Mouse (Mus musculus) heart, postnatal 36 days (tissue): Measurements from ENCODE around the gene Fgf18. TPM values are rescaled to one million over a fixed set of nuclear protein-coding genes. Genes with fewer than 3 reads are reported as not detected.
A peak's percentile ranks its signal among the peaks of the same experiment; 100 is the strongest.

Experiments
- DNase-seq, 2 experiments: peaks; one replicate each; pipeline ENCODE4 v3.0.0; 2021 to 2022
- intact Hi-C: fragments of 180-260 bp; cut with DNase I; formaldehyde crosslinking; loops from one replicate; pipeline ENCODE4 v1.15.1; 2025
- total RNA-seq, 2 experiments: library from RNA; stranded (reverse); gene quantifications; 2 replicates each; pipeline ENCODE4 v1.2.3; 2021

Gene Fgf18
- total RNA-seq, 2 experiments from 2014 or later: 2.8 to 3.1 TPM

DNA sequence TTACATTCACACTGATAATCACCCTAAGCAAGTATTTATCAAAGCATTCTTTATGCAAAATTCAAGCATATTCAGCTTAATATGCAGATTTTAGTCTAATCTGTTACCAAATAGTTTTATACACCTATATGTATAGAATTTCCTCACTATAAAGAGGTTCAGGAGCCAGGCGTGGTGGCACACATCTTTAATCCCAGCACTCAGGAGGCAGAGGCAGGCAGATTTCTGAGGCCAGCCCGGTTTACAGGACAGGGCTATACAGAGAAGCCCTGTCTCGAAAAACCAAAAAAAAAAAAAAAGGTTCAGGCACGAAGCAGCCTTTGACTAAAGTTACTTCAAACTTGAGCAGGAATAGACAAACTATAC, 4.6 kb upstream of the Fgf18 start:
- intact Hi-C loops: no loop called here
- no peak for DNase-seq

DNA sequence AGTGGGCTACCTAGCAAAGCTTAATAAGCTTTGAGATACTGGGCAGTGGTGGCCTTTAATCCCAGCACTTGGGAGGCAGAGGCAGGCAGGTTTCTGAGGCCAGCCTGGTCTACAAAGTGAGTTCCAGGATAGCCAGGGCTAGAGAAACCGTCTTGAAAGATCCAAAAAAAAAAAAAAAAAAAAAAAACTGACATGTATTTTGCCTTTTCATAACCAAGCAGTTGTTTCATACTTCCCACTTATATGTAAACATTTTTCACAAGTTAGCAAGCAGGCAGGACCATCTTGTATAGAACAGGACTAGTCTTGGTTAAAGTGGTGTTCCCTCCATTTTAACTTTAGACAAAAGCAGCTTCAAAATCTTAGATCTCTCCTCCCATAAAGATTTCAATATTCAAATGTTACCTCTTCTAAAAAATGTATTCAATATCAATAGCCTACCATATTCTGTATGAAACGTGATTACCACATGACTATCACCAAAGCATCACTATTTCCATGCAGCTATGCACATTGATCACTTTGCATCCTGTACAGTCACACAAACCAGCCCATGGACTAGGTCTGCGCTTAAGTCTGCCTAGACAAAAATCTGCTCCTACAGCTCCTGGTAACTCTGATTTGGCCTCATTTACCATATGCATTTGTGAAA, 4.1 kb upstream of the Fgf18 start:
- intact Hi-C loops: no loop called here
- no peak for DNase-seq

DNA sequence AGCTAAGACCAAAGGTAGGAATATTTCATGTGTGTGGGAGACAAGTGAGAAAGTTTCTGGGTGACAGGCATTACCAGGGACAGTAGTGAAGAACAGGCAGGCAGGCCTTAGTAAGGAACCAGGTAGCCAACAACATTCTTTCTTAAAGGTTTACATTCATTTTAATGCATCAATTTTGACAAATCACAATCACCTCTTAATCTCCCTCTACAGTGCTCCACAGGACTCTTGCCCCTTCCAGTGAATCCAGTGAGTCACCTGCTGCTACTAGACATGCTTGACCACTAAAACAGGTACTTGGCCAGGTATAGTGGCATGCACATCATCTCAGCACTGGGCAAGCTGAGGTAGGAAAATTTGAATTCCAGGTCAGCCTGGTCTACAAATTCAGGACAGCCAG, 3.2 kb upstream of the Fgf18 start:
- no peak for DNase-seq
- intact Hi-C loops: no loop called here

DNA sequence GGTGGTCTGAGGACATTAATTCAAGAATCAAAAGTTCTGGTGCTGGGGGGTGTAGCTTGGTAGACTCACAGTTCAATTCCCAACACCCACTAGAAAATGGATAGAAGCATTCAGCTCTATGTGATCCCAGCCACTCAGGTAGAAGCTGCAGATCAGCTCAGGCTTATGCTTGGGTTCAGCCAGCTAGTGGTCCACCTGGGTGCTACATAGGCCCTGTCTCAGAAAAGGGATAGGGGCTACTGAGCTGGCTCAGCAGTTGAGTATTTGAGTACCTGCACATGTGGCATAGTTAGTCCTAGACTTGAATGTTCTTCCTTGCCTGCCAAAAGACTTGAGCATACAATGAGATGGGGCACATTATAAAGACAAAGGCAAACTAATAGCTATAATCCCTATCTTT, 2.3 kb upstream of the Fgf18 start:
- intact Hi-C loops: loop anchor here (2.0 to 5.0 kb wide), 7 partner anchors 52 to 435 kb away; no protein-coding TSS in a partner anchor
- DNase-seq: no peak

DNA sequence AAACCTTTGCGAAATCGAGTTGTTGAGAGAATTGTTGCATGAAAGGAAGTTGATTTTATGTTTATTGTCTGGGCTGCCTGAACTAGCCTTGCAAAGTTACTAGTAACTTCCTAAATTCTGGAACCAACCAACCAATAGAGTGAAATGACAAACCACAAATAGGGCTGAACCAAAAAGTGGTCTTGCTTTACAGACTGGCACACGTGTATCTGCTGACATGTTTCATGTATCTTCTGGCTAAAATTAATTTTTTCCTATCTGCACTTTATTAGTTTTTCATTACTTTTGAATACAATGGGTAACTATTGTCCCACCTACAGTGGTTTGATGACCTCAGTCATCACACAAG, 1.9 kb upstream of the Fgf18 start:
- intact Hi-C loops: loop anchor here (2.0 to 5.0 kb wide), 7 partner anchors 52 to 434 kb away; no protein-coding TSS in a partner anchor
- DNase-seq: no peak

DNA sequence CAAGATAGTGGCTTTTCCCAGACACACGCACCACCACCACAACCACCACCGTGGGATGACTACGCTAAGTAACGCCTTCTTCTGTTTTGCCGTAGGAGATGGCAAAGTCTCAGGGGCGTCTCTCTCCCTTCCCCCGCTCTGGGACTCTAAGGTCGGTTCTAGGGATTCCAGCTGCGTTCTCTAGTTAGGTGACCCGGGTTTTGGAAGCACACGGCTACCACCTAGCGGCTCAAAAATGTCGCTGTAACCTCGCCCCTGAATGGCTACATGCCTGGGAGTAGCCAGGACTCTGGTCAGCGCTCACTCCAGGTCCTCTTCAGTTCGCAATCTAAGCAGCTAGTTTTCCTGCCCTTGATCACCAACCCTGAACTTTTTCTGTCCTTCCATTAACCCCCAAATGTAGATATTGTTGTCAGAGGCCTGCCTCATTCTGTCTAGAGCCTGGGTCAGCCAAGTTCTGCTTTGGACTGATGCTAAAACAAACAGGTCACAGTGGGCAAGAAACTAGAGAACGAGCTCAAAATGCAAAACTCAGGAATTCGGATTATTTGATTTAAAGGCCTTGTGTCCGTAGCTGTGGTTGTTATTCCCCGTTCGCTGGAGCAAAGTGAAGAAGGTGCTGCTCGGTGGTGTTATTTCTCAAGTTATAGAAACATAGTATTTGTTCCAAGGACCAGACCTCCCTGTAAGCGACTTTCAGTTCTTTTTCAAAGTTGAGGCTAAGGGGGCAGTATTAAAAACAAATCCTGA, 1.3 kb upstream of the Fgf18 start:
- intact Hi-C loops: loop anchor here (2.0 to 5.0 kb wide), 7 partner anchors 51 to 434 kb away; no protein-coding TSS in a partner anchor
- peak; percentile 75 to 80 for DNase-seq

DNA sequence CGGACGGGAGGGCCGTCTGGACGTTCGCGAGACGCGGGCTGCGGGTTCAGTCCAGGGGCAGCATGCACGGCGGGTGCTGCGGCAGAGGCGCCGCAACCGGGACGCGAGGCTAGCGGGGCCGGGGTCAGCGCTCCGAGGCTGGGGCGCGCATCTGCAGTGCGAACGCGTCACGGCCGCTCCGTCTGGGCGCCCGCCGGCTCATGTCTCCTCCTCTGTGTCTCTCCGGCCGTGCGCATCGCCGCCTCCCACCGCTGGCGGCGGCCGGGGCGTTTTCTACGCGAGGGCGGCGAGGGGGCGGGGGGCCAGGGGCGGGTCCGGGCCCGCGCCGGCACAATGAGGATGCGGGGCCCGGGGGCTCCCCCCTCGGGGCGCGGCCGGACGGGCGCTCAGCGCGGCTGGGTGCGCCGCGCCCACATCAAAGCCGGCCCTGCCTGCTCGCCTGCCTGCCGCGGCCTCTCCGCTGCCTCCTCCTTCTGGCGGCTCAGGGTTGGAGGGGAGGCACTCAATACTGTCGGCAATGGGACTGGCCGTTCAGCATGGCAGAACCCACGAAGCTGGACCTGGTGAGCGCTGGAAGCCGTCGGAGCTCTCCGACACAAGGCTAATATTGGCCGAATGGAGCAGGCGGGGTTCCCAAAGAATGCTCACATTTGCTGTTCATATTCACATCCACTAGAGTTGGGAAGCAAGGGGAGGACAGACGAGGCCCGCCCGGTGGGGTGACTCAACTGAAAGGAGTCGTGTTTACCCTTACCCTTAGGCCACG, 555 bp upstream of the Fgf18 start:
- intact Hi-C loops: loop anchor here (2.0 to 5.0 kb wide), 8 partner anchors 50 to 523 kb away; no protein-coding TSS in a partner anchor
- peak; percentile 41 to 59 for DNase-seq

DNA sequence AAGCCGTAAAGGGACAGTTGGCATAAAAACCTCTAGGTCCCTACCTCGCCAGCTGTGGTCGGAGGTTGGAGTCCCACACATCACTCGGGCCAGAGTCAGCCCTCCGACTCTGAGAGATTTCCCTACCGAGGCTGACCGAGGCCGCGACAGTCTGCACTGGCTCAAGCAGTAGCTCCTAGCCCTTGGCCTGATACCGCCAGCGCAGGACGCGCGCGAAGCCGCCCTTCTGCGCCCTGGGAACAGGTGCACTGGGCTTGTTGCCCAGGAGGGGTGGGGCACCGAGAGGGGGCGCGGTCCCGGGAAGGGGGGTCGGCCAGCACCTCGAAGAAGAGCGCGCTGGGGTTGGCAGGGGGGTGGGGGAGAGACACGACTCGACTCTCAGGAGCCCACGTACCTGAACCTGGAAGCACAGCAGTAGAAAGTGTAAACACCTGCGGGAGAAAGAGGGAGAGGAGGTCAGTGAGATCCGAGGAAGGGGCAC, 509 bp downstream of the Fgf18 start:
- intact Hi-C loops: loop anchor here (2.0 to 5.0 kb wide), 5 partner anchors 49 to 522 kb away; no protein-coding TSS in a partner anchor
- peak; percentile 23 to 53 for DNase-seq

DNA sequence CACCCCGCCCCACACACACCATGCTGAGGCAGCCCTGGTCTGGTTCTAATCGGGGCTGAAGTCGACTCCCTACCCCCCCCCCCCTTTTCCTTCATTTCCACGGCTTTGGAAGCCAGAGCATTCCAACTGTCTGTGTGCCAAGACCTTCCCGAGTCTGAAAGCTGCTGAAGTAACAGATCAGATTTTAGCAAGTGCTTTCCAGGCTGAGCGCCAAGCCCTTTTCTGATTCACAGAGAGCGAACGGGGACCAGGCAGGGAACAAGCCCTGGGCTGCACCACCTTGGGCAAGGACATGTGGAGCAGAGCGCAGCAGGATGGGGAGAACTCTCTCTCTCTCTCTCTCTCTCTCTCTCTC, 1.1 kb downstream of the Fgf18 start:
- intact Hi-C loops: loop anchor here (2.0 to 5.0 kb wide), 5 partner anchors 49 to 521 kb away; no protein-coding TSS in a partner anchor
- DNase-seq: peak; percentile 74 to 78

DNA sequence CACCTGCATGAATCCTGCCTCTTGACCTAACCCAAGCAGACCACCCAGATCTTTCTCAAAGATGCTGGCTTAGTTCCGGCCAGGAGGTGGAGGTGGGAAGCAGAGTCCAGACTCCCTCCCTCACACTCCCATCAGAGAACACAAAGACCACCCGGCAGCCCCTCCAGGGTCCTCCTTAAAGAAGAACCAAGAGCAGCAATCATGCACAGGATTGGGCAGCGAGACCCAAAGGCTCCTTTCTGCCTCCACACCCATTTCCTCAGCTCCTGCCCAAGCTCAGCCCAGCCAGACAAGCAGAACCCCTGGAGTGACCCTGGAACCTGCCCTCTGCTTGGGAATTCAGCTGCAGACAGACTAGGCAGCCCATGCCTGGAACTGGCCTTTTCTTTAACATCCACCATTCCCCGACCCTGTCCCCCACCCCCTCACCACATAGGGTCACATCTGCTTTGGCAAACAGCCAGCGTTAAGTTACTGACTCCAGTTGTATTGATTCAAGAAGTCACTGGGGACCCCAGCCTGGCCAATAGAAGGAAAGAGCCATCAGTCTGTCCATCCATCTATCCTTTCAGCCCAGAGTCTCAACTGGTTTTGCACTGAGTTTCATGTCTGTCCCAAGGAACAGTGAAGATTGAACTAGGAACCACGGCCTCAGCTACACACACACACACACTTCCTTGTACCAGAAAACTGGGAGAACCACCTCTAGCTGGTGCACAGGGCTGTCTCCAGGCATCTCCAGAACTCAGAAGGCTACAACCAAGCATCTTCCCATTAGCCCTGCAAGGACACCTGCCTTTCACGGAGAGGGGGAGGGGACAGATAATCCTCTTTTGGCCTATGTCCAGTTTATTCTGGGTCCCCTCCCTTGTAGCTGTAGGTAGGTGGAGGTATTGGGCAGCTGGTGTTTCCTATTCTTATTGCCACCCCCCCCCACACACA, 1.7 kb downstream of the Fgf18 start:
- intact Hi-C loops: loop anchor here (2.0 to 5.0 kb wide), 5 partner anchors 48 to 521 kb away; no protein-coding TSS in a partner anchor
- no peak for DNase-seq

DNA sequence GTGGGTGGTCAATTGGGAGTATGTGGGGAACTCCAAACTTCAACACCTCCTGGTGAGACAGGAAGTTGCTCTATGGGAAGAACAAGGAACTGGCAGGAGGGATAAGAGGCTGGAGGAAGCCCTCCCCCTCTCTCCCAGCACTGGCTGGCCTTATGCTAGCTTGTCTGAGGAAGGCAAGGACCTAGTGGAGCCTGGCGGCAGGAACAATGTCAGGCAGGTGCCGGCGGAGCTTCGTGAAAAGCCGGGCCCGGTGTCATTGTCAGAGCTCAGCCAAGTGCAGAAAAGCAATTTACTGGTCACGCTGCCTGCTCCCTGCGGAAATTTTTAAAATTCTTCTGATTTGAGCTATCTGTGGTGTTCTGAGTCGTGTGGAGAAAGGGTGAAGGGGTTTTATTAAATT, 3.3 kb downstream of the Fgf18 start:
- intact Hi-C loops: no loop called here
- DNase-seq: no peak

DNA sequence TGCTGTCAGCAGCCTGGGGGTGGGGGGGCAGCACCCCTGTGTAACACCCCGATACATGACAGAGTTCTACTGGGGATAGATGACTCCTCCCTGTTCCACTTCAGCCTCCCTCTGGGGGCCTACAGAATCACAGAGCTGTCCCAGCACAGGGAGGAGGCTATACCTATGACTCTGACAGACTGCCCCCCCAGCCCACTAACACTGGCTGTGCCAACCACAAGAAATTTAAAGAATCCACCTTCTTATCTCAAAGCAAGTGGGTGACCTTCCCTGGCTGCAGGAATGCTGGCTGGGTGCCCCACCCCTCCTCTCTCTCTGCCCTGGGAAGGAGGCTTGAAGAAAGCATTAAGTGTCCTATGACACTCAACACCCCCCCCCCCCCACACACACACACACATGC, 4.4 kb downstream of the Fgf18 start:
- DNase-seq: no peak
- intact Hi-C loops: no loop called here

DNA sequence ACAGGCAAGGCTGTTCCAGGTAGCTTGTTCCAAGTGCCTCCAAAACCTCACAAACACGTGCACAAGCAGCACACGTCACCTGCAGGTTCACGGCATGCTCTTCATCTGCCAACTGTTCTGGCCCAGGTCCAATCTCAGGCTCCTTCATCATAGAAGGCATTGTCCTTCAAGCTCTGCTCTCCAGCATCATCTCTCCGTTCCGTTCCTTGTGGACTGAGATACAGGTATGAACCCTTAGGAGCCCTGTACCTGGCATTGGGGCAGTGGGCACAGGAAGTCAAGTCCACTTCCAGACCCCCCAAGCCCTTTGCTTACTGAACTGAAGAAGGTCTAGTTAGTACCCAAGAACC, 7.1 kb downstream of the Fgf18 start:
- DNase-seq: no peak
- intact Hi-C loops: no loop called here

DNA sequence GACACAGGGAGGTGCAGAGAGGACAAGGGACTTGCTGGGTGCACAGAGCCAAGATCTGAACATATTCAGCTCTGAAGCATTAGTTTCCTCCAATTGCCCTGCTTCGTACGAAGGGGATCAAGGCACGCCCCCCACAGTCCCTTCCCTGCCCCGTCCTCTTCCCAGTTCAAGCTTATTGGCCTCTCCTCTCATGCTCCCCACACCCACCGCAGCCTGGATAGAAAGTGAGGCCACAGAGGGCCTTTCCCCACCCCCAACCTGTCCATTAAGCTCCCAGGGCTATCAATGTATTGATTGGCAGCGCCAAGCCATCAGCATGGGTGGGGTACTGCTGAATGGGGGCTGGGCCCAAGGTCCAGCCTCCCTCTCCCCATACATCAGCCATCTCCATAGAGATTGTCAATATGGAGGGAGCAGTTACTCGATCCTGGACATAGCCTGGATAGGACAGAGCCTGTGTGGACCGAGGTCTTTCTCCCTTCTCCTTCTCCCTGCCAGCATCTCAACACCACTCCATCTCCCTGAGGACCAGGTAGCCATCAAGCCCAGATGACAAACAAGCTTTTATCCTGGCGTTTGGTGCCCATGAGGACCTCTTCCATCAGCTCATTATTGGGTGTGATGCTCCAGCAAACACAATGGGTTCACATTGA, 7.6 kb downstream of the Fgf18 start:
- DNase-seq: no peak
- intact Hi-C loops: no loop called here

DNA sequence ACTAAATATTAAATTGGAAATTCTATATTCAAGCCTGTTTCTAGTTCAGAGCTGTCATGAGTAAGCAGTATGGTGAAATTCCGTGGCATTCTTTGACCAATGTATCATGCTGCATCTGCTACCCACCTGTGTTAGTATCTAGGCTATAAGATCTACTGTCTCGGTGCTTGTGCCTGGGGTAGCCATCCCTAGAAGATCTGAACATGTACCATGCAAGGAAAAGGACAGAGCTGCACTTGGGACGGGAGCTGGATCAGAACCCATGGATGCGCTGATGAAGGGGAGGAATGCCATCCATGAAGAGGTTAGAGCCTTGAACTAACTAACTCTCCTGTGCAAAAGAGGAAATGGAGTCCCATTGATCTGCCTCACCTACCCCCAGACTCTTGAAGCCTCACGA, 8.5 kb downstream of the Fgf18 start:
- intact Hi-C loops: no loop called here
- DNase-seq: no peak

DNA sequence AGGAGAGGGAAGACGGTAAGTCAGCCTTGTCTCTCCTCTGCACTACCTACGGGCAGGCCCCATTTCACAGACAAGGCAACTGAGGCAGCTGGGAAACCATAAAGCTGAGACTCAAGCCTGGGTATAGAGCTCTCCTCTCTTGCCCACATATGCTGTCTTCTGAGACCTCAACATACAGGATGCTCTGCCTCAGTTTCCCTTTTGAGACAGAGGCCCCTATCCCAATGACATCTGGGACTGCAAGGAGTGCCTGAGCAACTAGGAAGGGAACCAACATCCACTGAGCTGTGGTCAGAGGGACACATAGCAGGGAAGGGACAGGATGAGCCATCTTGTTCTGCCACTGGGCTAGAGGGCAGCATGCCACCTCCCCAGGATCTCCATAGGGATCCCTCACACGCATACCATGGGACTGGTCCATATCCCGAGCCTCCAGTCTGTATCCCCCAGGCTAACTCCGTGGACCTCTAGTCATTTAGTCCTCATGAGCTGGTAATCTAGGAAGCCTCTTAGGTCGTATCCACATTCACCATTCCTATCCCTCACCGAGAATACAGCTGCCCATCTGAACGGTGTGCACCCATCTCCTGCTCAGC, 12.7 kb downstream of the Fgf18 start:
- DNase-seq: no peak
- intact Hi-C loops: no loop called here

DNA sequence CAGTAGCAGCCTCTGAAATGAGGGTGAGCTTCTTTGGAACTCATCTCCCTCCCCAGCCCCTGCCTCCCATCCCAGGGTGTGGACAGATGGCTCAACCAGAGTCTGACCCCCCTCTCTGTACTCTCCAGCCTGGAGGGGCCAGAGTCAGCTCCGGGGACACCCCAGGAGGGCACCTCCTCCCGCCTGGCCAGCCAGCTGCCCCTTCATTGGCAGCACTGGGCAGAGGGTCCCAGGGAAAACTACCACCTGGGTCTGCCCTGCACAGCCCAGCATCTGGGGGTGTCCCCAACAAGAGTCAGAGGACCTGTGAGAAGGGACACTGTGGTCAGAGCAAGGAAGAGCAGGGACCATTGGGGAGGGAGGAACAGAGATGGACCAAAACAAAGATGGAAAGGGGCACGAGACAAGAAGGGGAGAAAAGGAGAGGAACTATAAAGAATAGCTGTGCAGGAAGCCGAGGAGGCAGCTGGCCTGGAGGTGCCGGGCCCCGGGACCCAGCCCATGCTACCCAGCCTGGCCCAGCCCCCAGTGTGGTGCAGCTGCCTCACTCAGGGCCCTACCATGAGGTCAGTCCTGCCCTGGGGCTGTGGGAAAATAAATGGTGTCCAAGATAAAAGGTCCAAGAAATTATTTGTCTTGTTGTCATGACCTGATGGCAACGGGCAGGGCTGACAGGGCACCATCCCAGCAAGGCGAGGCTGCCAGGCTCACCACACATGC, 14.4 kb downstream of the Fgf18 start:
- intact Hi-C loops: no loop called here
- no peak for DNase-seq

DNA sequence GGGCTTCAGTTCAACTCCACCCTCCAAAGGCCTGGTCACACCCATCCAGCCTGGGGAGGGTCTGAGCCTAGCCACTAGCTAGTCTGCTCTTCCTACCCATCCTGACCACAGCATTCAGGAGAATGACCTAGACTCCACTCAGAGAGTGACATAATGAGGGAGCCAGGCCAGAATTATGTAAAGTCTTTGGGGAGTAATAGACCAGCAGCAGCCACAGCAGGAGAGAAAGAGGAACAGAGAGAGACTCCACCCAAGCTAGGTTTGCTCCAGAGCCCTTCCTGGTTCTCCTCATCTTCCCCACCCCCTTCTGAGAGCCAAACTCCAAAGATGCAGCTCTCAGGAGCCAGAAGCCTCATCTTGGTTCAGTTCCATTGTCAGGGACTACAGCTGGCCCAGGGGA, 20.1 kb downstream of the Fgf18 start:
- DNase-seq: no peak
- intact Hi-C loops: no loop called here
